Comparison of ENCODE assay signal across 17 mouse cellular contexts in the genomic region with DNA sequence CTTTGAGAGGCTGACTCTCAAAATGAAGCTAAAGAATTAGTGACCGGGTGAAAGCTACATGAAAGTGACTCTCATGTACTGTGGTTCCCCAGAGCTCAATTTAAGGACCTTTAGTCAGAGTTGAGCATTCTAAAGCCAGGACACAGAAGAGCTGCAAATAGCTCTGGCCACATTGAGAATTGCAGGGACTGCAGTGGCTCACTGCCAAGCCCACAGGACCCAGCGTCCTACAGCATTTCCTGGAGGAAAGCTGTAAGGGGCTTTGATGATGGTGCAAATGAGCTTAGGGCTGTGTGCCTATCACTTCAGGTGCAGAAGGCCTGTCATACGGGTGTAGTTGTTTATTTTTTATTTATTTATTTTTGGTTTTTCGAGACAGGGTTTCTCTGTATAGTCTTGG. TPM values are rescaled to one million over a fixed set of nuclear protein-coding genes. Genes with fewer than 3 reads are reported as not detected.
DNase-seq lines count a peak whose midpoint lies in the region; ATAC-seq and TF ChIP-seq lines count a peak whose summit lies in the region.
"Had no signal": no experiment of that assay in that cellular context is flagged by ENCODE, and none has a peak within 500 bp of the region (broad histone marks: within the 10 kb centered on the region; RNA-seq: fewer than 3 reads in every experiment).

No protein-coding gene starts in this region.

- no peaks in the 10 kb centered on the region for H3K27me3 ChIP-seq in intestine, postnatal 0 days (replicated peaks; ENCODE audit: control insufficient read depth, insufficient read depth, low read length)
- no peaks in the 10 kb centered on the region for H3K27me3 ChIP-seq in intestine, embryonic 16.5 days (replicated peaks; ENCODE audit: control insufficient read depth, insufficient read depth, low read length)
- no peaks in the 10 kb centered on the region for H3K27me3 ChIP-seq in lung, embryonic 14.5 days (ENCODE audit: insufficient read depth, low read length)
- H3K27me3 ChIP-seq: forebrain, embryonic 13.5 days; limb, embryonic 15.5 days had no signal

- no peaks in the 10 kb centered on the region for H3K9me3 ChIP-seq in intestine, postnatal 0 days (ENCODE audit: control insufficient read depth)
- H3K9me3 ChIP-seq in intestine, embryonic 16.5 days (ENCODE audit: control insufficient read depth, low read length): no peaks in the 10 kb centered on the region
- no peaks in the 10 kb centered on the region for H3K9me3 ChIP-seq in lung, embryonic 14.5 days (ENCODE audit: low read depth, low read length)
- H3K9me3 ChIP-seq: forebrain, embryonic 13.5 days; limb, embryonic 15.5 days had no signal

- no peak overlapping the region for H3K9ac ChIP-seq in intestine, postnatal 0 days (ENCODE audit: low read depth, low read length)
- H3K9ac ChIP-seq in intestine, embryonic 16.5 days (ENCODE audit: low read depth, low read length): no peak overlapping the region
- no peak overlapping the region for H3K9ac ChIP-seq in lung, embryonic 14.5 days
- H3K9ac ChIP-seq: forebrain, embryonic 13.5 days; limb, embryonic 15.5 days; liver, postnatal 0 days had no signal

- no peak overlapping the region for H3K4me2 ChIP-seq in intestine, postnatal 0 days (replicated peaks; ENCODE audit: low read depth)
- no peak overlapping the region for H3K4me2 ChIP-seq in intestine, embryonic 16.5 days (ENCODE audit: low read depth, low read length)
- H3K4me2 ChIP-seq in lung, embryonic 14.5 days: no peak overlapping the region
- H3K4me2 ChIP-seq: forebrain, embryonic 13.5 days; limb, embryonic 15.5 days had no signal

- H3K4me3 ChIP-seq in gastrocnemius, adult 2 months: no peak overlapping the region
- H3K4me3 ChIP-seq in intestine, postnatal 0 days (ENCODE audit: low read depth, low read length): no peak overlapping the region
- H3K4me3 ChIP-seq in intestine, embryonic 16.5 days (ENCODE audit: low read length): no peak overlapping the region
- no peak overlapping the region for H3K4me3 ChIP-seq in lung, embryonic 14.5 days (ENCODE audit: low read depth, low read length)
- H3K4me3 ChIP-seq: forebrain, embryonic 13.5 days; limb, embryonic 15.5 days had no signal

- peak overlapping the region; percentile 93 for H3K27ac ChIP-seq in gastrocnemius, adult 2 months
- no peak overlapping the region for H3K27ac ChIP-seq in intestine, postnatal 0 days (ENCODE audit: low read depth, low read length)
- no peak overlapping the region for H3K27ac ChIP-seq in intestine, embryonic 16.5 days (ENCODE audit: low read length)
- no peak overlapping the region for H3K27ac ChIP-seq in lung, embryonic 14.5 days (ENCODE audit: low read depth)
- H3K27ac ChIP-seq: forebrain, embryonic 13.5 days had no signal

- ATAC-seq in intestine, postnatal 0 days: no peak
- no peak for ATAC-seq in intestine, embryonic 16.5 days
- ATAC-seq in lung, embryonic 14.5 days (ENCODE audit: insufficient read depth): no peak
- ATAC-seq in megakaryocyte progenitor cell, adult 5-6 weeks (replicated peaks; ENCODE audit: poor library complexity): no peak
- ATAC-seq: forebrain, embryonic 13.5 days; inflammation-experienced regulatory T-cells, adult 6 months; liver, postnatal 0 days had no signal

- DNase-seq in gastrocnemius, adult 2 months: peak; percentile 44
- DNase-seq in gastrocnemius, postnatal 10 days: no peak
- peak; percentile 52 for DNase-seq in lung, embryonic 14.5 days
- no peak for DNase-seq in lung, postnatal 14 days
- DNase-seq: B cell, adult 2 months; cerebellum, adult 9-10 months; layer of hippocampus, adult 9-11 months; liver, postnatal 0 days; midbrain, embryonic 14.5 days; right cerebral cortex, postnatal 14 days; thymus, postnatal 36 days had no signal

- no peak for TF ChIP-seq CTCF in gastrocnemius, adult 2 months (IDR thresholded peaks at IDR 0.05)
- TF ChIP-seq CTCF in intestine, postnatal 0 days (IDR thresholded peaks at IDR 0.05; ENCODE audit: low read depth): 0 out of 2 replicates have a peak, but pooled peaks have one; percentile 2
- no peak for TF ChIP-seq CTCF in lung, embryonic 14.5 days (IDR thresholded peaks at IDR 0.05; ENCODE audit: low read depth)

- 68% methylated on average over 4 of the region's 4 CpGs for WGBS in intestine, postnatal 0 days
- WGBS in intestine, embryonic 16.5 days: 71% methylated on average over 4 of the region's 4 CpGs
- WGBS in lung, embryonic 14.5 days: 65% methylated on average over 4 of the region's 4 CpGs

- H3K4me1 ChIP-seq in intestine, postnatal 0 days (replicated peaks; ENCODE audit: control insufficient read depth, insufficient read depth, low read length): peaks cover 6% of the 10 kb centered on the region; the same call in 1 of the 2 replicates
- H3K4me1 ChIP-seq in intestine, embryonic 16.5 days (ENCODE audit: control insufficient read depth, insufficient read depth, low read length): peaks cover 20% of the 10 kb centered on the region
- H3K4me1 ChIP-seq in lung, embryonic 14.5 days (ENCODE audit: insufficient read depth): peaks cover 9% of the 10 kb centered on the region; the same call in 1 of the 2 replicates

- intact Hi-C loops in gastrocnemius, adult 2 months (cut with DNase I): no loop called here

- H3K36me3 ChIP-seq in intestine, postnatal 0 days (ENCODE audit: control insufficient read depth, insufficient read depth): peaks cover 30% of the 10 kb centered on the region
- peaks cover 10% of the 10 kb centered on the region for H3K36me3 ChIP-seq in intestine, embryonic 16.5 days (ENCODE audit: control insufficient read depth, insufficient read depth, low read length)
- H3K36me3 ChIP-seq in lung, embryonic 14.5 days (ENCODE audit: insufficient read depth): peaks cover 40% of the 10 kb centered on the region

RNA-seq across cellular contexts. Expression of a gene that starts 4.9 kb away (rescaled TPM):
- total RNA-seq in gastrocnemius, adult 2 months (2021): 10 to 100 TPM; 14.7 to 19.2 TPM
- total RNA-seq in gastrocnemius, postnatal 10 days (2021): 10 to 100 TPM; 17.5 to 21.1 TPM
- 29.6 and 32.1 TPM in 2 replicates for polyA plus RNA-seq in intestine, postnatal 0 days (2015; fragmentation: Nextera tagmentation; extraction: Ambion mirVana)
- polyA plus RNA-seq in intestine, embryonic 16.5 days (2015; fragmentation: Nextera tagmentation; extraction: Ambion mirVana): 43.0 and 46.2 TPM in 2 replicates
- 51.5 and 53.2 TPM in 2 replicates for polyA plus RNA-seq in lung, embryonic 14.5 days (2014; fragmentation: Nextera tagmentation; extraction: Ambion mirVana)
- 23.6 and 25.8 TPM in 2 replicates for total RNA-seq in megakaryocyte progenitor cell, adult 5-6 weeks (2015)
- 29.2 and 46.3 TPM in 2 replicates for total RNA-seq in megakaryocyte progenitor cell, adult 5-6 weeks (2017)

RNA-seq across cellular contexts. Expression of a gene that starts 4.9 kb away (rescaled TPM):
- 10 to 100 TPM; 37.4 to 46.7 TPM for total RNA-seq in gastrocnemius, adult 2 months (2021)
- 10 to 100 TPM; 34.7 to 39.5 TPM for total RNA-seq in gastrocnemius, postnatal 10 days (2021)
- polyA plus RNA-seq in intestine, postnatal 0 days (2015; fragmentation: Nextera tagmentation; extraction: Ambion mirVana): 42.6 and 44.8 TPM in 2 replicates
- 56.2 and 58.2 TPM in 2 replicates for polyA plus RNA-seq in intestine, embryonic 16.5 days (2015; fragmentation: Nextera tagmentation; extraction: Ambion mirVana)
- polyA plus RNA-seq in lung, embryonic 14.5 days (2014; fragmentation: Nextera tagmentation; extraction: Ambion mirVana): 53.3 and 57.3 TPM in 2 replicates
- total RNA-seq in megakaryocyte progenitor cell, adult 5-6 weeks (2015): 67.5 and 72.1 TPM in 2 replicates
- 54.7 and 55.7 TPM in 2 replicates for total RNA-seq in megakaryocyte progenitor cell, adult 5-6 weeks (2017)

RNA-seq across cellular contexts. Expression of a gene that starts 30.3 kb away (rescaled TPM):
- 1 to 10 TPM; 3.1 to 3.8 TPM for total RNA-seq in gastrocnemius, adult 2 months (2021)
- total RNA-seq in gastrocnemius, postnatal 10 days (2021): 1 to 10 TPM; 3.8 to 5.4 TPM
- polyA plus RNA-seq in intestine, postnatal 0 days (2015; fragmentation: Nextera tagmentation; extraction: Ambion mirVana): 5.6 TPM in 2 replicates
- polyA plus RNA-seq in intestine, embryonic 16.5 days (2015; fragmentation: Nextera tagmentation; extraction: Ambion mirVana): 11.3 and 12.7 TPM in 2 replicates
- 8.7 and 9.3 TPM in 2 replicates for polyA plus RNA-seq in lung, embryonic 14.5 days (2014; fragmentation: Nextera tagmentation; extraction: Ambion mirVana)
- total RNA-seq in megakaryocyte progenitor cell, adult 5-6 weeks (2015): 8.6 and 8.8 TPM in 2 replicates
- total RNA-seq in megakaryocyte progenitor cell, adult 5-6 weeks (2017): 8.0 and 11.2 TPM in 2 replicates

RNA-seq across cellular contexts. Expression of a gene that starts 36.0 kb away (rescaled TPM):
- 10 to 100 TPM in 1 of 2 experiments, 1 to 10 TPM in 1; 6.7 to 10.8 TPM for total RNA-seq in gastrocnemius, adult 2 months (2021)
- total RNA-seq in gastrocnemius, postnatal 10 days (2021): 10 to 100 TPM; 37.7 to 68.3 TPM
- 628 and 645 TPM in 2 replicates for polyA plus RNA-seq in intestine, postnatal 0 days (2015; fragmentation: Nextera tagmentation; extraction: Ambion mirVana)
- 927 and 953 TPM in 2 replicates for polyA plus RNA-seq in intestine, embryonic 16.5 days (2015; fragmentation: Nextera tagmentation; extraction: Ambion mirVana)
- polyA plus RNA-seq in lung, embryonic 14.5 days (2014; fragmentation: Nextera tagmentation; extraction: Ambion mirVana): 210 and 217 TPM in 2 replicates
- total RNA-seq in megakaryocyte progenitor cell, adult 5-6 weeks (2015): 0.85 and 1.8 TPM in 2 replicates
- 2.0 and 4.1 TPM in 2 replicates for total RNA-seq in megakaryocyte progenitor cell, adult 5-6 weeks (2017)

RNA-seq across cellular contexts. Expression of a gene that starts 50.5 kb away (rescaled TPM):
- 10 to 100 TPM; 61.5 to 75.9 TPM for total RNA-seq in gastrocnemius, adult 2 months (2021)
- 10 to 100 TPM; 81.0 to 96.2 TPM for total RNA-seq in gastrocnemius, postnatal 10 days (2021)
- polyA plus RNA-seq in intestine, postnatal 0 days (2015; fragmentation: Nextera tagmentation; extraction: Ambion mirVana): 42.9 and 45.7 TPM in 2 replicates
- 75.7 and 83.4 TPM in 2 replicates for polyA plus RNA-seq in intestine, embryonic 16.5 days (2015; fragmentation: Nextera tagmentation; extraction: Ambion mirVana)
- 90.5 and 96.7 TPM in 2 replicates for polyA plus RNA-seq in lung, embryonic 14.5 days (2014; fragmentation: Nextera tagmentation; extraction: Ambion mirVana)
- 20.8 and 24.1 TPM in 2 replicates for total RNA-seq in megakaryocyte progenitor cell, adult 5-6 weeks (2015)
- 37.9 and 76.1 TPM in 2 replicates for total RNA-seq in megakaryocyte progenitor cell, adult 5-6 weeks (2017)

Comparison
In these comparisons a context has a peak if more than half of its experiments do, and no peak if none do; other contexts are left out.
1. DNase-seq: peak in gastrocnemius, adult 2 months (single experiment) and lung, embryonic 14.5 days (single experiment); none in gastrocnemius, postnatal 10 days (single experiment) and lung, postnatal 14 days (single experiment).